Mouse (Mus musculus) c-Kit-positive CD71-negative TER-119-negative erythroid progenitor cells, embryonic 14.5 days (primary cell): ENCODE results near the gene Notch2.

Experiments used
- DNase-seq: peaks from one replicate; pipeline ENCODE4 v3.0.0-alpha.2; 2013; ENCODE audit warnings: low read depth

Gene Notch2

GRCm38 (mm10) chr3:98074622-98075231 lies 61.4 kb downstream of the Notch2 start:
- no peak for DNase-seq

- no peak for DNase-seq
Measured at GRCm38 (mm10) chr3:98077866-98078265, 64.5 kb downstream of the Notch2 start.

- no peak for DNase-seq
Measured at GRCm38 (mm10) chr3:98078816-98079215, 65.5 kb downstream of the Notch2 start.

- no peak for DNase-seq
Measured at GRCm38 (mm10) chr3:98079601-98080215, 66.4 kb downstream of the Notch2 start.

DNA sequence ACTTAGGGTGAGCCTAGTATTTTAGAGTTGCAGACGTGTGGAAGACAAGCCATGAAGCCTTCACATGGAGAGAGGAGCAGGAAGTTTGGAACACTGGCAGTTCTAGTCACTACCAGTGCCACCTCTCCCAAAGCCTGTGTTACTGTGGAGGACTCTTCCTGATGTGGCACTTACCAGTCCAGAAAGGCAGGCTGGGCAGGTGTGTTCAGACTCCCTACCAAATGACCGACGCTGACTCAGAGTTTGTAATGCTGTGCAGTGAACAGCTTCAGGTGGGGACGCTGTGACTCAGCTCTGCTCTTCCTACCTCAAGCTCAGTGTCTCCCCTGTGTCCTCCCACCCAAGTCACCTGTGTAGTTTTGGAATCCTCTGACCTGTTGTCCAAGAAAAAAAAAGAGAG lies 67.3 kb downstream of the Notch2 start:
- DNase-seq: no peak

- peak; percentile 26 for DNase-seq
Measured at GRCm38 (mm10) chr3:98082188-98082587, 68.9 kb downstream of the Notch2 start.

DNA sequence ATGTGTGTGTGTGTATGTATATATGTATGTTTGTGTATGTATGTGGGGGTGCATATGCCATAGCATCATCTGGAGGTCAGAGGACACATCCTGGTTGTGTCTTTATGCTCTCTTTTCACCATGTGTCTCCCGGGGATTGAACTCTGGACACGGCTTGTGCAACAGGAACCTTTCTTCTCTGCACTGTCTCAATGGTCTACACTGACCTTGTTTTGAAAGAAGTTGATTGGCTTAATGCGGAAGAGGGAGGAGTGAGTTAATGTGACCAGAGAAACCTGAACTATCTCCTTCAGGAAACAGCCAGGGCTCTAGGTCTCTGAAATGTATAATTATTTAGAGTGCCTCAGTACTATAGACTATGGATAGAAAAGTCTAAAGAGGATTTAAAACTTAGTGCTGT lies 69.6 kb downstream of the Notch2 start:
- no peak for DNase-seq

DNA sequence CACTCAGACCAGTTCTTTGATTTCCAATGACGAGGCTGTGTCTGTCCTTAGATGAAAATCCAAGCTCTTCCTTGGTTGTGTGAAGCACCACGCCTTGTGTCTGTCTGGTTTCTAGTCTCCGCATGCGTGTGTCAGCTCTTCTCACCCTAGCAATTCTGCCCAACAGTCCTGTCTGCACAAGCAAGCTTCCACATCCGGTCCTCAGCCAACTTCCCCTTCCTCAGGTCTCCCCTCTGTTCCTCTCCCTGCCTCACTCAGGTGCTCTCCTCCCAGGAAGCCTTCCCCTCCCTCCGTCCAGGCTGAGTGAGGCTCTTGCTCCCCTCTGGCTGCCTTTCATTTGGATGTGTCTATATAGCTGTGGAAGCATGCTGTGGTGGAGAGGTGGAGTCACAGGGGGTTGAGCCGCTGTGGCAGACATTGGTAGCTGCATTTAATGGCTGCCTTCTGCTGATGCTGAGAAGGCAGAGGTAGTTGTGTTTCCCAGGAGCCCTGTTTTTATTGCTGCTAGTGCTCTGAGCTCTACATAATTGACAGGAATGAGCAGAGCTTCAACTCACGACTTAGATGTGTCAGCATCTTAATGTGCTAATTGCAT lies 70.8 kb downstream of the Notch2 start:
- no peak for DNase-seq

DNA sequence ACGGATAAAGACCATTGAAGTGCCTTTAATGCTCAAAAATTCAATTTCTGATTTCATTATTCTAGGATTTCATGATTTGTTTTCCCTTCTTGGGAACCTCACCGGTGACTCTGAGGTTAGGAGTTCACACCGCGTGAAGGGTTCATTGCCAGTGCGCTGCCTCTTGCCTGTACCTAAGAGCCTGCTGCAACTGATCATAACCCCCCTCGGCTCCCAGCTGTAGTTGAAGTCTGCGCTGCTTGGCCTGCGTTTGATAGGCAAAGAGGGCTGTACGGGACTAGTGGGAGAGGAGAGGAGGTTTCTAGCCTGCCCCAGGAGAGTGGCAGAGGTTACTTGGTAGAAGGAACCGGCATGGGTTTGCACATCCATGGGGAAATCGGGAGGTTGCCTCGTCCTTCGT lies 71.5 kb downstream of the Notch2 start:
- no peak for DNase-seq

GRCm38 (mm10) chr3:98085812-98086268 lies 72.5 kb downstream of the Notch2 start:
- no peak for DNase-seq

- DNase-seq: no peak
Measured at GRCm38 (mm10) chr3:98086441-98086840, 73.1 kb downstream of the Notch2 start.

DNA sequence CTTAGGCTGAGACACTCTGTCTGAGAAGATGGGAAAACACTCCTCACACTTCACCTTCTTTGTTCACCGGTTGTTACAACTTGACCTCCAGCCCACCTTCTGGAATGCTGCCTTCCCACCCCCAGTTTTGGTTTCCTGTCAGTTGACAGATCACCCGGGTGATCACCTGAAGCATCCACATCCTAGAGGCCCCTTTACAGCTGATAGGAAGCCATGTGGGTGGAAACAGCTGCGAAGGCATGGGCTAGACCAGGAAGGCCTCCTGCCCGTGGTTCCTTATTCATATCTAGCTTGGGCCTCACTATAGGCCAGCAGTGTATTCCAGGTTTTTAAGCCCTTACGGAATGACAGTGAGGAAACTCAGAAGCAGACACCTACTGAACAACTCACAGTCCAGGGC lies 73.5 kb downstream of the Notch2 start:
- DNase-seq: no peak

DNA sequence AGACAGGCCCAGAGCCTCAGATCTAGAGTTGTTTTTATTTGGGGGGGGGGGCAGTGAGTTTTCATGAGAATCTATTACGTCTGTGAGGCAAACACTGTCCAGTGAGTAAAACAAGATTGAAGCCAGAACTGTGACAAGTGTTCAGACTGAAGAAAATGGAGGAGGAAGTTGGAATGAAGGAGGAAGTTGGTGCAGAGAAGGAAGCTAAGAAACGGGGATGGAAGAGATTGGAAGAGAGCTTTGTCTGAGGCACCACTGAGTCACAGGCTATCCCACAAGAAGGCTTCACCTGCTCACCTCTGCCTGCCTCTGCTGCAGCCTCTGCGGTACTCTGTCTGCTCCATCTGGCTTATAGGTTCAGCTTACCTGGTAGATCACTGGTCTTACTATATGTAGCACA lies 74.2 kb downstream of the Notch2 start:
- no peak for DNase-seq

GRCm38 (mm10) chr3:98089702-98090101 lies 76.4 kb downstream of the Notch2 start:
- DNase-seq: no peak

DNA sequence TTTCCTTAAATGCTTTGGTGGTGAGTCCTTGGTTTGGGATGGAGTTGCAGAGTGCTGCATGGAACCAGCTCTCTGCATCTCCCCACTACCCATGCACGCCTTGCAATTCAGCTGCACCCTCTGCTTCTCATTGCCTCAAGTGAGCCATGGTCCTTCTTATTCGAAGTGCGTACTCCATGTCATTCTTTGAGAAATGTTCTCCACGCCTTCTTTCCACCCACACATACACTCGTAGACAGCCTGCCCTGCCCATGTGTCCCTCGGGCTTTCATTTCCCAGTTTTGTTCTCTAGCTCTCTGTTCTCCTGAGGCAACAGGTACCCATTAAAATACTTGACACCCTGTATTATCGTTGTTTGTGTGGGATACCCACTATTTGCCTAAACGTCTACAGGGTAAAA lies 76.8 kb downstream of the Notch2 start:
- DNase-seq: no peak

- no peak for DNase-seq
Measured at GRCm38 (mm10) chr3:98092680-98093370, 79.5 kb downstream of the Notch2 start.

DNA sequence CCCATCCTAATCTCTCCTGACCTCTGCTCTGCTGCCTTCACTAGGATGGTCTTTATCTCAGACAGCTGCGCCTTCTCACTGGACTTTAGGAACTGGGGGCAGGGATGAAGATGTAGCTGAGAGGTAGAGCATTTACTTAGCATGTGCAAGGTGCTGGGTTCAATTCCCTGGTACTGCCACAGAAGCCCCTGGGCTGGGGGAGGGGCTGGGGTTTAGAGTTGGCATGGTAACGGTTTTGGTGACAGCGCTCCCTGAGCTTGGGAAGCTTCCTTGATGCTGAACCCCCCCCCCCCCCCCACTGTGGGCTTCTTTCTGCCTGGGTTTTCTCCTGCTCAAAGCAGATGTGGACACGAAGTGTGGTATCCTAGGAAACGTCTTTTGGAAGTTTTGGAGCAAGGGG lies 80.6 kb downstream of the Notch2 start:
- no peak for DNase-seq

DNA sequence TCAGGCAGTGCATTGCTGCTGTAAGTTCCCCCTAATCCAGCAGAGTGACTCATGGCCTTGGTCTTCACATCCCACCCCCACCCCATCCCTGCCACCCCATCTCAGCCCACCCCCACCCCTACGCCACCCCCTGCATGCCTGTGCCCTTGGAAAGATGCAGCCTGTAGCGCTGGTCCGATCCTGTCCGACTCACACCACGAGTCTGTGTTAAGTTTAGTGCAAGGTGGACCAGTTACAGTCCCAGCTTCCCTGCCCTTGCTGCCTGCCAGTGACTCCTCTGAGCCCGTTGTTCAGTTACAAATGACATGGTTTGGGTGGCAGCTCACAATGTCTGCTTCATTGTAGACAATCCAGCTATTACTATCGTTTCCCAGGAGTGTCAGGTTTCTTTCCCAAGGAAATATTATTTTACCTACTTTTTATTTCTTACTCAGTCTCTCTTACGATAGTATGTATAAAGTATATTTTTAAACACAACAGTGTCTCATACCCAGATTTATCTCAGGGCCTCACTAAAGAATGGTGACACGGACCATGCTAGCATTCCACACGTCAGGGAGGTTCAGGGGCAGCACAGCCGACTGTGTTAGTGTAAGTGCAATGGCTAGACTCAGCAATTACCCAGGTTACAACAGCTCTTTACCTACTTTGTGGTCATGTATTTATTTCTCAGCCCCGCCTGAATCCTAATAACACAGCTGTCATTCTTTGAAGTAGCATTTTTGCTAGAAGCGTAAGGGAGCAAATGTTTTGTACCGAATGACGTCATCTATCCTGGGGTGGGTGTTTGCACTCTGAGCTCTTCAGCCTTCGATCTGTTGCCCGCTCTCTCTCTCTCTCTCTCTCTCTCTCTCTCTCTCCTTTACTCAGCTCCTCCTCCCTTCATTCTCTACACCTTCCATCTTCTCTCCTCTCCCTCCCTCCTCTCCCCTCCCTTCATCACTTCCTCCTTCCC lies 81.6 kb downstream of the Notch2 start:
- DNase-seq: no peak

- DNase-seq: no peak
Measured at GRCm38 (mm10) chr3:98096981-98097380, 83.7 kb downstream of the Notch2 start.

DNA sequence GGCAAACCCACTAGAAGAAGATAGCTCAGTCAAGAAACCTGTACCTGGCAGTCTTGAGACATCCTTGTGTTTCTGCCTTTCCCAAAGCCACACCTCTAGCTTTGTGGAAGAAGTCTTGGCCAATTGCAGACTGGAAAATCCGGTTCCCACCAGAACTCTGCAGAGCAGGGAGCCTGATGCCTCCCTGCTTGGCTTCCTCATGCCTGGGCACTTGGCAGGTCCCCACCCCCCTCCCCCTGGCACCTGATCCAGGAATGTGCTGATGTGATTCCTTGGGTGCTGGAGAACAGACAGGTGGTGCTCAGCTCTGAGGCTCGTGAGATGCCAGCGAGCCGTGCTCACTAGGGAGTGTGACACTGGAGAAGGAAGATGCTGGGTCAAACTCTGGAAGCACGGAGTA lies 85.3 kb downstream of the Notch2 start:
- DNase-seq: no peak

- peak; percentile 28 for DNase-seq
Measured at GRCm38 (mm10) chr3:98099287-98099686, 86.0 kb downstream of the Notch2 start.

GRCm38 (mm10) chr3:98101541-98101940 lies 88.2 kb downstream of the Notch2 start:
- DNase-seq: peak; percentile 22
